Mouse (Mus musculus) megakaryocyte, embryonic 14.5 days (primary cell): ENCODE measurements around the gene Rdh8.

Source experiments
- FLI1 ChIP-seq: IDR thresholded peaks from 2 replicates; pipeline ENCODE4 v1.6.1; 2012; ENCODE audit warnings: low read length, inconsistent platforms, mixed read lengths
- GATA1 ChIP-seq: IDR thresholded peaks from 3 replicates; pipeline ENCODE4 v1.6.1; 2012; ENCODE audit warnings: mixed read lengths, low read length, inconsistent platforms, borderline replicate concordance

- TF ChIP-seq GATA1 (no peak), FLI1 (no peak)
These were observed 9.8 kb downstream of the Rdh8 start for GRCm38 (mm10) chr9:20828127-20828526.
